Mouse (Mus musculus): ENCODE results near the gene Eya2. TPM values are rescaled to one million over a fixed set of nuclear protein-coding genes. Genes with fewer than 3 reads are reported as not detected.
A peak's percentile ranks its signal among the peaks of the same experiment; 100 is the strongest.
"Not testable (repeated sequence)": the region's sequence is repeated elsewhere in the genome, so short reads cannot be mapped to it uniquely, and the experiment has no call there.

The Eya2 gene
- polyA plus RNA-seq, 1 experiment from 2014 or later = 49.2 TPM

GRCm38 (mm10) chr2:165791657-165792056 lies 196.8 kb downstream of the Eya2 start:
- TF ChIP-seq CTCF (IDR thresholded peaks at IDR 0.05) = no peak
- ATAC-seq (no peak), DNase-seq (ENCODE audit: low read depth, low spot score) (no peak)
- CTCF ChIA-PET = interaction anchor here (1.0 to 1.8 kb wide), 3 partner anchors 11 to 163 kb away, joined by 3 to 6 read pairs (median 3); no protein-coding TSS in a partner anchor
- H3K27me3 ChIP-seq = no peaks in the 10 kb centered on the region
- POLR2A ChIA-PET = interaction anchor here (1.3 kb wide), 1 partner anchor 112 kb away, joined by 3 read pairs; no protein-coding TSS in a partner anchor
- in situ Hi-C loops (cut with MboI; ENCODE audit: low pct_unique_long_range_greater_than_20kb) = no loop called here

- CTCF ChIA-PET = interaction anchor here (1.1 to 1.8 kb wide), 3 partner anchors 10 to 164 kb away, joined by 3 to 6 read pairs (median 3); no protein-coding TSS in a partner anchor
- in situ Hi-C loops (cut with MboI; ENCODE audit: low pct_unique_long_range_greater_than_20kb) = no loop called here
- ATAC-seq (no peak), DNase-seq (ENCODE audit: low read depth, low spot score) (no peak)
- POLR2A ChIA-PET = interaction anchor here (0.6 to 1.3 kb wide), 2 partner anchors 14 to 111 kb away, joined by 3 read pairs; no protein-coding TSS in a partner anchor
- TF ChIP-seq CTCF (IDR thresholded peaks at IDR 0.05) = no peak
- no peaks in the 10 kb centered on the region for H3K27me3 ChIP-seq
These were observed 197.8 kb downstream of the Eya2 start for GRCm38 (mm10) chr2:165792431-165793282.

GRCm38 (mm10) chr2:165793283-165793638 lies 198.4 kb downstream of the Eya2 start:
- no peak for DNase-seq (ENCODE audit: low read depth, low spot score)
- ATAC-seq = no peak
- TF ChIP-seq CTCF (IDR thresholded peaks at IDR 0.05) = no peak
- ChIA-PET POLR2A (interaction anchor here (0.6 kb wide), 1 partner anchor 15 kb away, joined by 3 read pairs; no protein-coding TSS in a partner anchor), CTCF (interaction anchor here (1.1 to 1.8 kb wide), 2 partner anchors 9 to 12 kb away, joined by 3 to 6 read pairs; no protein-coding TSS in a partner anchor)
- no peaks in the 10 kb centered on the region for H3K27me3 ChIP-seq
- in situ Hi-C loops (cut with MboI; ENCODE audit: low pct_unique_long_range_greater_than_20kb) = no loop called here

- no peaks in the 10 kb centered on the region for H3K27me3 ChIP-seq
- ATAC-seq (no peak), DNase-seq (ENCODE audit: low read depth, low spot score) (no peak)
- POLR2A ChIA-PET = no interaction called here
- in situ Hi-C loops (cut with MboI; ENCODE audit: low pct_unique_long_range_greater_than_20kb) = no loop called here
- no peak for TF ChIP-seq CTCF (IDR thresholded peaks at IDR 0.05)
- CTCF ChIA-PET = no interaction called here
These were observed 203.0 kb downstream of the Eya2 start for GRCm38 (mm10) chr2:165797876-165798275.

- POLR2A ChIA-PET; CTCF ChIA-PET; ATAC-seq; in situ Hi-C loops (cut with MboI; ENCODE audit: low pct_unique_long_range_greater_than_20kb); DNase-seq (ENCODE audit: low read depth, low spot score); H3K27me3 ChIP-seq: not testable (repeated sequence)
These were observed 205.3 kb downstream of the Eya2 start for GRCm38 (mm10) chr2:165800174-165800573.

- no peak for TF ChIP-seq CTCF (IDR thresholded peaks at IDR 0.05)
- POLR2A ChIA-PET = interaction anchor here (0.8 to 1.7 kb wide), 3 partner anchors 9 to 185 kb away, joined by 3 to 4 read pairs (median 3); partner anchors contain the start of gene Ncoa3
- no peak for ATAC-seq
- no peaks in the 10 kb centered on the region for H3K27me3 ChIP-seq
- in situ Hi-C loops (cut with MboI; ENCODE audit: low pct_unique_long_range_greater_than_20kb) = no loop called here
- no peak for DNase-seq (ENCODE audit: low read depth, low spot score)
- CTCF ChIA-PET = interaction anchor here (1.3 kb wide), 1 partner anchor 22 kb away, joined by 3 read pairs; no protein-coding TSS in a partner anchor
These were observed 213.5 kb downstream of the Eya2 start for GRCm38 (mm10) chr2:165808179-165808975.

GRCm38 (mm10) chr2:165809091-165809490 lies 214.3 kb downstream of the Eya2 start:
- H3K27me3 ChIP-seq = no peaks in the 10 kb centered on the region
- TF ChIP-seq CTCF (IDR thresholded peaks at IDR 0.05) = no peak
- DNase-seq (ENCODE audit: low read depth, low spot score) = no peak
- no peak for ATAC-seq
- POLR2A ChIA-PET = interaction anchor here (0.8 to 1.7 kb wide), 2 partner anchors 8 to 33 kb away, joined by 3 to 4 read pairs; no protein-coding TSS in a partner anchor
- in situ Hi-C loops (cut with MboI; ENCODE audit: low pct_unique_long_range_greater_than_20kb) = no loop called here
- CTCF ChIA-PET = interaction anchor here (1.3 kb wide), 1 partner anchor 23 kb away, joined by 3 read pairs; no protein-coding TSS in a partner anchor

GRCm38 (mm10) chr2:165809901-165810477 lies 215.2 kb downstream of the Eya2 start:
- ChIA-PET CTCF (interaction anchor here (0.8 to 1.3 kb wide), 4 partner anchors 10 to 236 kb away, joined by 3 to 6 read pairs (median 3); no protein-coding TSS in a partner anchor), POLR2A (no interaction called here)
- in situ Hi-C loops (cut with MboI; ENCODE audit: low pct_unique_long_range_greater_than_20kb) = no loop called here
- TF ChIP-seq CTCF (IDR thresholded peaks at IDR 0.05) = no peak
- no peak for ATAC-seq
- no peak for DNase-seq (ENCODE audit: low read depth, low spot score)
- no peaks in the 10 kb centered on the region for H3K27me3 ChIP-seq

GRCm38 (mm10) chr2:165811536-165811935 lies 216.7 kb downstream of the Eya2 start:
- DNase-seq (ENCODE audit: low read depth, low spot score) (no peak), ATAC-seq (peak; percentile 44)
- in situ Hi-C loops (cut with MboI; ENCODE audit: low pct_unique_long_range_greater_than_20kb) = no loop called here
- TF ChIP-seq CTCF (IDR thresholded peaks at IDR 0.05) = peak; percentile 96
- POLR2A ChIA-PET = no interaction called here
- CTCF ChIA-PET = interaction anchor here (1.3 kb wide), 1 partner anchor 8 kb away, joined by 6 read pairs; no protein-coding TSS in a partner anchor
- no peaks in the 10 kb centered on the region for H3K27me3 ChIP-seq

- ChIA-PET CTCF (no interaction called here), POLR2A (no interaction called here)
- H3K27me3 ChIP-seq = no peaks in the 10 kb centered on the region
- TF ChIP-seq CTCF (IDR thresholded peaks at IDR 0.05) = no peak
- no peak for DNase-seq (ENCODE audit: low read depth, low spot score)
- ATAC-seq = no peak
- in situ Hi-C loops (cut with MboI; ENCODE audit: low pct_unique_long_range_greater_than_20kb) = no loop called here
These were observed 218.1 kb downstream of the Eya2 start for GRCm38 (mm10) chr2:165812889-165813288.
